Mouse (Mus musculus) ES-Bruce4 (cell line): ENCODE results near the gene Scml4. TPM values are rescaled to one million over a fixed set of nuclear protein-coding genes. Genes with fewer than 3 reads are reported as not detected.

ENCODE experiments used
- H3K27ac ChIP-seq: 2 replicates; pipeline ENCODE4 v1.5.1; 2012; ENCODE audit warnings: low read length, inconsistent platforms; ENCODE audit not compliant: insufficient read depth
- H3K27me3 ChIP-seq: 2 replicates; pipeline ENCODE4 v1.6.1; 2012; ENCODE audit warnings: mild to moderate bottlenecking, low read length, inconsistent platforms; ENCODE audit not compliant: control insufficient read depth, poor library complexity, insufficient read depth, severe bottlenecking
- H3K36me3 ChIP-seq: 2 replicates; pipeline ENCODE4 v1.6.1; 2012; ENCODE audit warnings: inconsistent platforms, mild to moderate bottlenecking, low read length, moderate library complexity; ENCODE audit not compliant: control insufficient read depth, poor library complexity, insufficient read depth, severe bottlenecking
- H3K4me1 ChIP-seq: one replicate; pipeline ENCODE4 v1.8.1; 2011; ENCODE audit warnings: low read length; ENCODE audit not compliant: control insufficient read depth, insufficient read depth
- H3K4me3 ChIP-seq: 2 replicates; pipeline ENCODE4 v1.5.1; 2011; ENCODE audit warnings: low read depth, mild to moderate bottlenecking, low read length
- H3K9ac ChIP-seq: 2 replicates; pipeline ENCODE4 v1.6.1; 2012; ENCODE audit warnings: low read depth, mild to moderate bottlenecking, inconsistent platforms; ENCODE audit not compliant: poor library complexity, severe bottlenecking
- H3K9me3 ChIP-seq: replicated peaks from 2 replicates; pipeline ENCODE4 v1.6.1; 2012; ENCODE audit warnings: mild to moderate bottlenecking, low read length, inconsistent platforms; ENCODE audit not compliant: control insufficient read depth, poor library complexity, insufficient read depth, severe bottlenecking
- CTCF ChIP-seq: IDR thresholded peaks from one replicate; pipeline ENCODE4 v1.8.1; 2011; ENCODE audit warnings: low read depth, low read length
- EP300 ChIP-seq: IDR thresholded peaks from 2 replicates; pipeline ENCODE4 v1.6.1; 2011; ENCODE audit warnings: low read depth, low read length; ENCODE audit not compliant: insufficient read depth
- POLR2A ChIP-seq: IDR thresholded peaks from one replicate; pipeline ENCODE4 v1.8.1; 2011; ENCODE audit warnings: low read length; ENCODE audit not compliant: insufficient read depth
- polyA plus RNA-seq: library from polyadenylated mRNA; stranded (reverse); fragments of >200 nt; gene quantifications from 2 replicates; pipeline ENCODE4 v1.2.4, GENCODE M21; 2011; ENCODE audit warnings: low read depth; ENCODE audit not compliant: missing spikeins, insufficient read depth, insufficient read length

Scml4 gene
- polyA plus RNA-seq, 1 experiment, result 0.15 TPM

DNA sequence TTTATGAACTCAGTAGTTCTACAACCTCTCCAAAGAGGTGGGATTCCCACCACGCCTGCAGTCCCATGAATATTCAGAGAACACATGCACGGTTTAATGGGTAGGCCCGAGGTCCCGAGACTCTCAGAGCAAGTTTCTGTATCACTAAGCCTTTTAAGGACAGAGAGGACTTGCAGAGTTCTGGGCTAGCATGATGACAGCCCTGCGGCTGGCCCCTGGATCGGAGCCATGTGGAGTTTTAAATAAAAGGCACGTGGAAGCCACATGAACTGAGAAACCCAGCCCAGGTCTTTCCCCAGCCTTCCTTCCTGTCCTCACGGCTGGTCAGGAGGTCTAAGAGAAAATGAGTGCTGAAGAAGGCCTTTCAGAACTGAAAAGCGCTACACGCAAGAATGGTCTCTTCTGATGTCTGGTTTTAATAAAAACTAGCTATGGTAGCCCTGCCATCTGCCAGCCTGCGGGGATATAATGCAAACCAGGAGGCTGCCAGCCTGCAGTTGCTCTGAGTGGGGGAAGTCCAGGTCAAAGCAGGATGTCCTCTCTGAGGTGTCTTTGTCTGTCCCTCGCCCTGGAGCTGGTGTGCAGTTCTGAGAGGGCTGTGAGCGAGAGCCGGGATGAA lies 72.8 kb downstream of the Scml4 start:
- Histone ChIP-seq H3K27me3 (no peaks in the 10 kb centered on the region), H3K36me3 (no peaks in the 10 kb centered on the region), H3K27ac (no peak overlapping the region), H3K4me3 (no peak overlapping the region), H3K9ac (no peak overlapping the region), H3K9me3 (no peaks in the 10 kb centered on the region), H3K4me1 (no peaks in the 10 kb centered on the region)
- TF ChIP-seq CTCF (no peak), POLR2A (no peak), EP300 (no peak)

DNA sequence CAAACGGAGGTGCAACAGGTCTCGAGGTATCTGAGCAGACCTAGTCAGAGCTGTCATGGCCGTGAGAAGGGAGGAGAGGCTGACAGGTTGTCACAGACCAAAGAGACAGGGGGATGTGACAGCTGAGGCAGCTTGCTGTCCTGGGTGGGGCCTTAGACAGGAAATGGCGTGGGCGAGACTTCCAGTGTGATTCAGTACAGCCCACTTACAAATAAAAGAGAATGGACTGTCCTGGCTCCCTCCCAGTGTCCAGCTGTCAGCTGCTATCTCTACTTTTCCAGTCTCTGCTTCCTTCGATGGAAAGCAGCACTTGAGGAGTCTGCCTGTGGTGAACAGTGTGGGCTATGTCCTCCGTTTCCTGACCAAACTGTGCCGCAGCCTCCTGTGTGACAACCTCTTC lies 74.5 kb downstream of the Scml4 start:
- H3K36me3 ChIP-seq, result no peaks in the 10 kb centered on the region
- no peak overlapping the region for H3K4me3 ChIP-seq
- no peak overlapping the region for H3K27ac ChIP-seq
- no peaks in the 10 kb centered on the region for H3K9me3 ChIP-seq
- no peak overlapping the region for H3K9ac ChIP-seq
- no peak for TF ChIP-seq POLR2A
- TF ChIP-seq CTCF, result no peak
- TF ChIP-seq EP300, result no peak
- no peaks in the 10 kb centered on the region for H3K27me3 ChIP-seq
- H3K4me1 ChIP-seq, result no peaks in the 10 kb centered on the region

DNA sequence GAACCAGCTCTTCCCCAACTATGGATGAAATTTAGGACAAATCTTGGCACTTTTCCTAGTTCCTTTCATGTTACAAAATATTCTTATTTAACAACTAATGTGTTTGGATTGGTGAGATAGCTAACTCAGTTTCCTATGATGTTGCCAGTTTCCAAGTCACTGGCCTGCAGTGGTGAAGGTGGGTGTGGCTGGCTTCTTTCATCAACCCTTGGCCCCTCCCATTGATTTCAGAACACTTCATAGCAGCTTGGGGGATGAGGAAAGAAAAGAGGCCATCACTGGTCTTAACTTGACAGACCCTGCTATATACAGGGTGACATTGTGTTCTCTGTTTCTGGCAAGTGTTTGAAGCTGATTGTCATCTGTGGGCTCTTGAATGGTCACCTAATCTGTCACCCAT lies 76.0 kb downstream of the Scml4 start:
- Histone ChIP-seq H3K27ac (no peak overlapping the region), H3K9ac (no peak overlapping the region), H3K4me1 (no peaks in the 10 kb centered on the region), H3K9me3 (no peaks in the 10 kb centered on the region), H3K27me3 (no peaks in the 10 kb centered on the region), H3K36me3 (no peaks in the 10 kb centered on the region), H3K4me3 (no peak overlapping the region)
- TF ChIP-seq EP300 (no peak), CTCF (no peak), POLR2A (no peak)

DNA sequence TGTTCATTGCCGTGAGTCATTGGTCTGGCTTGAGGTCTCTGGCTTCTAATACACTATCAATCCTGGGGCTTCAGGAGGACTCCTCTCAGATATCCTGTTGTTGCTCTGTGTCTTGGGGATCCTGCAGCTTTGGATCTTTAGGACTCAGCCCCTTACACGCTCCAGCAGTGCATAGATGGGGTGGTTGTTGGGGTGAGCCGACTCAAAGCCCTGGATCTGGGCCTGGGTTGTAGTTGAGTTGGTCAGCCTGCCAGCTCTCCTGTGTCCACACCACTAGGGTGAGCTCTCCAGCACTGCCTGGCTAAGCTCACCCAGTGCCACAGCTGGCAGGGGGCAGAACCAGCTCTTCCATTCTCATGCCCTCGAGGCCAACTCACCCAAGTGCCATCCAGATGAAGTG lies 78.2 kb downstream of the Scml4 start:
- Histone ChIP-seq H3K9ac (no peak overlapping the region), H3K4me1 (no peaks in the 10 kb centered on the region), H3K9me3 (no peaks in the 10 kb centered on the region), H3K36me3 (no peaks in the 10 kb centered on the region), H3K4me3 (no peak overlapping the region), H3K27ac (no peak overlapping the region), H3K27me3 (no peaks in the 10 kb centered on the region)
- TF ChIP-seq POLR2A (no peak), EP300 (no peak), CTCF (no peak)

DNA sequence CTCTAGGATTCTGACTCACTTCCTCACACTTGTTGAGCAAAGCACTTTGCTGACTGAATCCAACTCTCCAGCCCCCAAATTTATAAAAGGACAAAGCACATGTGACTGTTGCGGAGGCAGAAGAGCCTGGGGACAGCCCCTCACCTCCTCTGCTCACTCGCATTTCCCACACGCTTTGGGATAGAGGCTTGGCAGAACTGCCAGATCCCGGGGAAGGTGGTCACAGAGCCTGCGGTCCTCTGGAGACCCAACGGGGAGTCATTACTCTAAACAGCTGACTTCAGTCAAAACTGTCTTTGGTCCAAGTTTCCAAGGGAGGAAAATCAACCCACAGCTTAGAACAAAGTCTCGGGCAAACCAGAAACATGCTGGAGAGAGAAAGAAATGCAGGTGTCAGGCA lies 79.5 kb downstream of the Scml4 start:
- Histone ChIP-seq H3K4me3 (no peak overlapping the region), H3K4me1 (no peaks in the 10 kb centered on the region), H3K27ac (no peak overlapping the region), H3K9ac (no peak overlapping the region), H3K36me3 (no peaks in the 10 kb centered on the region), H3K9me3 (no peaks in the 10 kb centered on the region), H3K27me3 (no peaks in the 10 kb centered on the region)
- TF ChIP-seq CTCF (no peak), EP300 (no peak), POLR2A (no peak)

DNA sequence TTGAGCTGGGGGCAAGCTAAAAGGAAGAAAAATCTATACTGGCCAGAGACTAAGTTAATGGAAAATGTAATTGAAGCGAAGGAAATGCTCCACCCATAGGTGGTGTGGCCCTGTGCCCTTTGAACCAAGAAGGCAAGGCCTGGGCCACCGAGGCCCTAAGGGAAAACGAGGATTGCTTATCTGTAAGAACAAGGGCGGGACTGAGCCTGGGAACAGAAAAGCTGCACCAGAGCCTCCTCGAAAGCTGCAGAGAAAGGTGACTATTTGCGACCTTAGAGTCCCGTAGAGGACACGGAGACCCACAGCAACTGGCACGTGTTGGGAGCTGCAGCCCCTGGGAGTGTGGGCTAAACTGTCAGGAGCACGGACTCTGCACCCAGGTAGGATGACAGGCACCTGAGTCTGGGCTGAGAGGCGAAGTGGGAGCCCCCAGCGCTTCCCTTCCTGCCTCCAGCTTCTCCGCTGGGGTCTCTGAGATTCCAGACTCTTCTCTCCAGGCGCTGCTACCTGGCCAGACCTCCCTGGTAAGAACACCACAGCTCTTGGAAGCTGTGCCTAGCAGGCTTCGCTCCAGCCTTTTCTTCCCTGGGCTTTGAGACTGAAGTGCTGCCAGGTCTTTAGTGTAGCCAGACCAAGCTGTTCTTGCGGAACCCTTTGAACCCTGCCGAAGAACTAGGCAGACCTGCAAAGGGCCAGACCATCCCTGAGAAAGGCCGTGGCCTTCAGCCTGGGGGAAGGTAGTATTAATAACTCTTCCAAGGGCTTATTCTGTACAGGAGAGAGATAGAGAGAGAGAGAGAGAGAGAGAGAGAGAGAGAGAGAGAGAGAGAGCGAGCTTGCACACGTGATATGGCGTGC lies 80.3 kb downstream of the Scml4 start:
- Histone ChIP-seq H3K4me1 (no peaks in the 10 kb centered on the region), H3K9me3 (no peaks in the 10 kb centered on the region), H3K4me3 (no peak overlapping the region), H3K27ac (no peak overlapping the region), H3K27me3 (no peaks in the 10 kb centered on the region), H3K36me3 (no peaks in the 10 kb centered on the region), H3K9ac (no peak overlapping the region)
- TF ChIP-seq POLR2A, result no peak
